Mouse (Mus musculus): ENCODE measurements at regions not wholly inside any gene's neighbourhood (a gene's known extent, or its start where the extent isn't known, plus 50 kb on each side); places are given as distances from the start of the nearest gene placed in this dataset.

- TF ChIP-seq CTCF (IDR thresholded peaks at IDR 0.05; ENCODE audit: low read depth) (no peak), EP300 (IDR thresholded peaks at IDR 0.05; ENCODE audit: low read depth) (no peak)
Observed at GRCm38 (mm10) chr9:32910641-32911040, 274.6 kb downstream of the Ets1 start.

Data from liver, postnatal 0 days (tissue).